Mouse (Mus musculus) thymus, adult 2 months (tissue): Measurements from ENCODE around the gene Kdelr1. TPM values are rescaled to one million over a fixed set of nuclear protein-coding genes. Genes with fewer than 3 reads are reported as not detected.

ENCODE experiments used
- DNase-seq: peaks from one replicate; pipeline ENCODE4 v3.0.0; 2021
- H3K27ac ChIP-seq: fragments of 200-500 bp; 2 replicates; pipeline ENCODE4 v1.5.1; 2012; ENCODE audit warnings: low read length, control low read depth; ENCODE audit not compliant: control insufficient read depth, insufficient read depth
- H3K27me3 ChIP-seq: fragments of 200-500 bp; 2 replicates; pipeline ENCODE4 v1.6.1; 2012; ENCODE audit warnings: mild to moderate bottlenecking, low read length, moderate library complexity, mixed read lengths; ENCODE audit not compliant: control insufficient read depth, insufficient read depth
- H3K36me3 ChIP-seq: fragments of 200-500 bp; 2 replicates; pipeline ENCODE4 v1.6.1; 2012; ENCODE audit warnings: mild to moderate bottlenecking, low read length, moderate library complexity; ENCODE audit not compliant: control insufficient read depth, insufficient read depth
- H3K4me1 ChIP-seq: fragments of 200-500 bp; replicated peaks from 2 replicates; pipeline ENCODE4 v1.6.1; 2012; ENCODE audit warnings: low read length; ENCODE audit not compliant: control insufficient read depth, insufficient read depth
- H3K4me3 ChIP-seq: fragments of 200-500 bp; 2 replicates; pipeline ENCODE4 v1.5.1; 2012; ENCODE audit warnings: mild to moderate bottlenecking, low read length, control low read depth, moderate library complexity; ENCODE audit not compliant: control insufficient read depth, insufficient read depth
- CTCF ChIP-seq: fragments of 200-500 bp; IDR thresholded peaks from 2 replicates; pipeline ENCODE4 v1.5.1; 2012; ENCODE audit warnings: mild to moderate bottlenecking, control low read depth, low read length, moderate library complexity, borderline replicate concordance; ENCODE audit not compliant: control insufficient read depth, poor library complexity, insufficient read depth; ENCODE audit errors: extremely low read depth
- POLR2A ChIP-seq: fragments of 200-500 bp; IDR thresholded peaks from 2 replicates; pipeline ENCODE4 v1.6.1; 2012; ENCODE audit warnings: mild to moderate bottlenecking, low read length, control low read depth, moderate library complexity; ENCODE audit not compliant: control insufficient read depth, poor library complexity, insufficient read depth; ENCODE audit errors: extremely low read depth
- WGBS: fragments of 180-500 bp; shearing (Covaris S2); methylation state at CpG from one replicate; pipeline ENCODE4 v1.1.7; 2018; 5-methylcytosine and 5-hydroxymethylcytosine counted together
- polyA plus RNA-seq: library from polyadenylated mRNA; depleted of rRNA; stranded (reverse); fragments of >200 nt; gene quantifications from 2 replicates; pipeline ENCODE4 v1.2.3, GENCODE M21; 2012; rRNA removed

The Kdelr1 gene
- polyA plus RNA-seq, 1 experiment = 226 TPM

- TF ChIP-seq CTCF = no peak
- no peak for TF ChIP-seq POLR2A
- Histone ChIP-seq H3K27ac (no peak overlapping the region), H3K4me3 (no peak overlapping the region), H3K27me3 (no peaks in the 10 kb centered on the region), H3K4me1 (peaks cover 7% of the 10 kb centered on the region), H3K36me3 (no peaks in the 10 kb centered on the region)
- DNase-seq = no peak
- WGBS = 92% methylated on average over 21 of the region's 23 CpGs
These were observed 56.2 kb downstream of the Kdelr1 start for GRCm38 (mm10) chr7:45928626-45929295.

- TF ChIP-seq CTCF = no peak
- TF ChIP-seq POLR2A = no peak
- 97% methylated on average over 1 of the region's 1 CpGs for WGBS
- no peaks in the 10 kb centered on the region for H3K36me3 ChIP-seq
These were observed 57.1 kb downstream of the Kdelr1 start for GRCm38 (mm10) chr7:45929688-45930087.

More at GRCm38 (mm10) chr7:45929688-45930087, 57.1 kb downstream of the Kdelr1 start:
- Histone ChIP-seq H3K4me3 (no peak overlapping the region), H3K27me3 (no peaks in the 10 kb centered on the region), H3K27ac (no peak overlapping the region), H3K4me1 (no peaks in the 10 kb centered on the region)
- no peak for DNase-seq

Other genes with a start within 250 kb of the Kdelr1 start
- gene Rasip1, start 245.3 kb upstream of the Kdelr1 start, polyA plus RNA-seq = 6.3 and 8.6 TPM in 2 replicates
- gene Mamstr, start 232.8 kb upstream of the Kdelr1 start, polyA plus RNA-seq = 3.9 and 4.4 TPM in 2 replicates
- gene Fut2, start 206.4 kb upstream of the Kdelr1 start, polyA plus RNA-seq = 1.3 and 1.9 TPM in 2 replicates
- 3.9 and 4.2 TPM in 2 replicates for gene Ntn5, start 188.8 kb upstream of the Kdelr1 start, polyA plus RNA-seq
- gene Sec1, start 178.4 kb upstream of the Kdelr1 start, polyA plus RNA-seq = 1.6 and 1.9 TPM in 2 replicates
- gene Car11, start 172.9 kb upstream of the Kdelr1 start, polyA plus RNA-seq = 2.2 and 2.7 TPM in 2 replicates
- 28.2 and 31.3 TPM in 2 replicates for gene Dbp, start 167.7 kb upstream of the Kdelr1 start, polyA plus RNA-seq
- gene Rpl18, start 157.3 kb upstream of the Kdelr1 start, polyA plus RNA-seq = 2,384 and 2,707 TPM in 2 replicates
- 87.4 and 88.1 TPM in 2 replicates for gene Sphk2, start 154.8 kb upstream of the Kdelr1 start, polyA plus RNA-seq
- gene Fam83e, start 151.6 kb upstream of the Kdelr1 start, polyA plus RNA-seq = 1.5 and 1.7 TPM in 2 replicates
- not detected in 2 replicates for gene Spaca4, start 147.0 kb upstream of the Kdelr1 start, polyA plus RNA-seq
- 0.84 and 1.2 TPM in 2 replicates for gene Lmtk3, start 89.0 kb upstream of the Kdelr1 start, polyA plus RNA-seq
- gene Sult2b1, start 88.1 kb upstream of the Kdelr1 start, polyA plus RNA-seq = 3.8 and 3.9 TPM in 2 replicates
- 65.8 and 71.5 TPM in 2 replicates for gene Cyth2, start 58.2 kb upstream of the Kdelr1 start, polyA plus RNA-seq
- 0.36 and 1.3 TPM in 2 replicates for gene Kcnj14, start 48.0 kb upstream of the Kdelr1 start, polyA plus RNA-seq
- gene Grwd1, start 41.8 kb upstream of the Kdelr1 start, polyA plus RNA-seq = 22.4 and 27.7 TPM in 2 replicates
- 1.1 and 1.4 TPM in 2 replicates for gene Grin2d, start 5.6 kb downstream of the Kdelr1 start, polyA plus RNA-seq
- gene Syngr4, start 23.9 kb downstream of the Kdelr1 start, polyA plus RNA-seq = 2.7 and 2.9 TPM in 2 replicates
- 50.6 and 52.5 TPM in 2 replicates for gene Tmem143, start 24.2 kb downstream of the Kdelr1 start, polyA plus RNA-seq
- 361 and 365 TPM in 2 replicates for gene Emp3, start 48.6 kb downstream of the Kdelr1 start, polyA plus RNA-seq
- gene Ccdc114, start 51.3 kb downstream of the Kdelr1 start, polyA plus RNA-seq = 3.3 and 3.7 TPM in 2 replicates
- gene Abcc6, start 157.5 kb downstream of the Kdelr1 start, polyA plus RNA-seq = 0.49 and 0.61 TPM in 2 replicates
- gene Nomo1, start 160.9 kb downstream of the Kdelr1 start, polyA plus RNA-seq = 37.4 and 42.4 TPM in 2 replicates
- 3.1 and 12.6 TPM in 2 replicates for gene Kcnj11, start 228.0 kb downstream of the Kdelr1 start, polyA plus RNA-seq